Mouse (Mus musculus) lung, embryonic 16.5 days (tissue): ENCODE data around the gene Plxna1. TPM values are rescaled to one million over a fixed set of nuclear protein-coding genes. Genes with fewer than 3 reads are reported as not detected.

Source experiments
- ATAC-seq: fragments of 200-750 bp; cut with Nextera tagmentation; 2 replicates; pipeline ENCODE4 v1.8.0; 2017; ENCODE audit warnings: low read depth, mild to moderate bottlenecking, moderate library complexity
- H3K27ac ChIP-seq: fragments of 300-500 bp; sonication (generic); 2 replicates; pipeline ENCODE4 v1.5.1; 2014; ENCODE audit warnings: mild to moderate bottlenecking, control low read depth, low read length
- H3K27me3 ChIP-seq: fragments of 300-500 bp; sonication (generic); 2 replicates; pipeline ENCODE4 v1.6.1; 2014; ENCODE audit warnings: low read depth, low read length, mixed read lengths; ENCODE audit not compliant: control insufficient read depth, insufficient read depth
- H3K36me3 ChIP-seq: fragments of 300-500 bp; sonication (generic); 2 replicates; pipeline ENCODE4 v1.6.1; 2014; ENCODE audit warnings: low read length; ENCODE audit not compliant: control insufficient read depth, insufficient read depth
- H3K4me1 ChIP-seq: fragments of 300-500 bp; sonication (generic); replicated peaks from 2 replicates; pipeline ENCODE4 v1.6.1; 2014; ENCODE audit warnings: low read length, mixed read lengths; ENCODE audit not compliant: control insufficient read depth, insufficient read depth
- H3K4me2 ChIP-seq: fragments of 300-500 bp; sonication (generic); 2 replicates; pipeline ENCODE4 v1.6.1; 2014; ENCODE audit warnings: low read depth, low read length, control low read depth
- H3K4me3 ChIP-seq: fragments of 300-500 bp; sonication (generic); 2 replicates; pipeline ENCODE4 v1.5.1; 2014; ENCODE audit warnings: mild to moderate bottlenecking, low read length, control low read depth
- H3K9ac ChIP-seq: fragments of 300-500 bp; sonication (generic); 2 replicates; pipeline ENCODE4 v1.6.1; 2014; ENCODE audit warnings: low read length, control low read depth
- H3K9me3 ChIP-seq: fragments of 300-500 bp; sonication (generic); 2 replicates; pipeline ENCODE4 v1.6.1; 2016; ENCODE audit warnings: low read length; ENCODE audit not compliant: control insufficient read depth
- WGBS: fragments of 180-500 bp; shearing (Covaris S2); extraction: QIAGEN DNeasy Blood & Tissue Kit; methylation state at CpG from one replicate; pipeline ENCODE4 v1.1.7; 2014; 5-methylcytosine and 5-hydroxymethylcytosine counted together
- polyA plus RNA-seq: library from polyadenylated mRNA; unstranded; fragments of >200 nt; fragmentation: Nextera tagmentation; extraction: Ambion mirVana; gene quantifications from 2 replicates; pipeline ENCODE4 v1.2.1, GENCODE M21; 2015

The Plxna1 gene
- polyA plus RNA-seq, 1 experiment from 2014 or later: 10.4 TPM

- peaks cover 41% of the 10 kb centered on the region for H3K36me3 ChIP-seq
Measured at GRCm38 (mm10) chr6:89344613-89345485, 17.6 kb downstream of the Plxna1 start.

GRCm38 (mm10) chr6:89341981-89342380 is 20.4 kb downstream of the Plxna1 start:
- no peak for ATAC-seq
- no peak overlapping the region for H3K4me2 ChIP-seq
- peaks cover 26% of the 10 kb centered on the region for H3K4me1 ChIP-seq
- peaks cover 42% of the 10 kb centered on the region for H3K36me3 ChIP-seq
- no peaks in the 10 kb centered on the region for H3K9me3 ChIP-seq
- H3K9ac ChIP-seq: no peak overlapping the region
- H3K4me3 ChIP-seq: no peak overlapping the region
- no peak overlapping the region for H3K27ac ChIP-seq
- H3K27me3 ChIP-seq: no peaks in the 10 kb centered on the region
- whole genome bisulfite sequencing: 73% methylated on average over 4 of the region's 4 CpGs

More at GRCm38 (mm10) chr6:89344613-89345485, 17.6 kb downstream of the Plxna1 start:
- Histone ChIP-seq H3K27ac (peak overlapping the region; percentile 96), H3K27me3 (no peaks in the 10 kb centered on the region), H3K9me3 (no peaks in the 10 kb centered on the region), H3K4me1 (peaks cover 26% of the 10 kb centered on the region), H3K4me2 (peak overlapping the region; percentile 36), H3K4me3 (peak overlapping the region; percentile 0; the same call in 1 of the 2 replicates), H3K9ac (peak overlapping the region; percentile 54)
- WGBS: 25% methylated on average over 10 of the region's 10 CpGs
- ATAC-seq: peak; percentile 97

DNA sequence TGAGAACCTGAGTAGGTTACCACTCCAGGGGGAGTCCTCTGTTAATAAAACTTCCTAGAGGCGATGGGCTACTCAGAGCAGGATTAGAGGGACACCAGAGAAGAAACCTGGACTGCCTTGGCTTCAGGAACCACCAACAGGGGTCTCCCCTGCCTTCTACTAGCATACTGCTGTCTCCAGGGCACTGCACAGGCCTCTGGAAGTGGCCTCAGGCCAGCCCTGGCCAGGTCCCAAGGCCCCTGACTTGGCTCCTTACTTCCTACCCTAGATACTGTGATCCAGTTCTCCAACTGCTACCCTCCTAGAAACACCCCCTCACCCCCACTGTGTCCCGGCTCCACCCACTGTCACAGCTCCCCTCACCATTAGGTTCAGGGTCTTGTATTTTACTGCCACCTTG is 23.0 kb downstream of the Plxna1 start:
- WGBS: 73% methylated on average over 2 of the region's 2 CpGs
- Histone ChIP-seq H3K9ac (no peak overlapping the region), H3K36me3 (peaks cover 55% of the 10 kb centered on the region), H3K4me1 (peaks cover 10% of the 10 kb centered on the region), H3K27me3 (no peaks in the 10 kb centered on the region), H3K4me3 (no peak overlapping the region), H3K27ac (no peak overlapping the region), H3K4me2 (no peak overlapping the region), H3K9me3 (no peaks in the 10 kb centered on the region)
- ATAC-seq: peak; percentile 72

- Histone ChIP-seq H3K4me1 (peaks cover 5% of the 10 kb centered on the region; the same call in 1 of the 2 replicates), H3K4me3 (no peak overlapping the region), H3K27ac (no peak overlapping the region), H3K9me3 (no peaks in the 10 kb centered on the region), H3K36me3 (peaks cover 59% of the 10 kb centered on the region), H3K9ac (no peak overlapping the region), H3K27me3 (no peaks in the 10 kb centered on the region), H3K4me2 (no peak overlapping the region)
- ATAC-seq: no peak
- 94% methylated on average over 8 of the region's 8 CpGs for WGBS
Measured at GRCm38 (mm10) chr6:89338733-89339132, 23.7 kb downstream of the Plxna1 start.

DNA sequence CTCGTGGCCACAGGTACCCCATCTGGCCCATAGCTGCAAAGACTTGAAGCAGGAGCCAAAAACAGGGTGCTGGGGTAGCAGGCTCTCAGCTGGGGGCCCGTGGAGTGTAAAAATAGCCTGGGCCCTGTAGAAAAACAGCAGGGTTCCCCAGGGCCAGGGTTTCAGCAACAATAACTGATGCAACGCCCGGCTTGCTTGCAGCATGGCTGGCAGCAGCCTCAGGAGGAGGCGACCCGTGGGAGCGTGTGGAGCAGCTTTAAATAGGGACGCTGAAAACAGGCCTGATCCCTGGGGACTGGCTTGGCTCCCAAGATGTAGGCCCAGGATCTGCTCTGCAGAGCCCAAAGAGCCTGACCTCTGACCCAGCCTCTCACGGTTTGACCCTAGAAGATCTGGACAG is 24.8 kb downstream of the Plxna1 start:
- 88% methylated on average over 9 of the region's 9 CpGs for WGBS
- Histone ChIP-seq H3K4me1 (peaks cover 5% of the 10 kb centered on the region; the same call in 1 of the 2 replicates), H3K4me2 (no peak overlapping the region), H3K27me3 (no peaks in the 10 kb centered on the region), H3K9ac (no peak overlapping the region), H3K27ac (no peak overlapping the region), H3K36me3 (peaks cover 64% of the 10 kb centered on the region), H3K4me3 (no peak overlapping the region), H3K9me3 (no peaks in the 10 kb centered on the region)
- ATAC-seq: no peak

DNA sequence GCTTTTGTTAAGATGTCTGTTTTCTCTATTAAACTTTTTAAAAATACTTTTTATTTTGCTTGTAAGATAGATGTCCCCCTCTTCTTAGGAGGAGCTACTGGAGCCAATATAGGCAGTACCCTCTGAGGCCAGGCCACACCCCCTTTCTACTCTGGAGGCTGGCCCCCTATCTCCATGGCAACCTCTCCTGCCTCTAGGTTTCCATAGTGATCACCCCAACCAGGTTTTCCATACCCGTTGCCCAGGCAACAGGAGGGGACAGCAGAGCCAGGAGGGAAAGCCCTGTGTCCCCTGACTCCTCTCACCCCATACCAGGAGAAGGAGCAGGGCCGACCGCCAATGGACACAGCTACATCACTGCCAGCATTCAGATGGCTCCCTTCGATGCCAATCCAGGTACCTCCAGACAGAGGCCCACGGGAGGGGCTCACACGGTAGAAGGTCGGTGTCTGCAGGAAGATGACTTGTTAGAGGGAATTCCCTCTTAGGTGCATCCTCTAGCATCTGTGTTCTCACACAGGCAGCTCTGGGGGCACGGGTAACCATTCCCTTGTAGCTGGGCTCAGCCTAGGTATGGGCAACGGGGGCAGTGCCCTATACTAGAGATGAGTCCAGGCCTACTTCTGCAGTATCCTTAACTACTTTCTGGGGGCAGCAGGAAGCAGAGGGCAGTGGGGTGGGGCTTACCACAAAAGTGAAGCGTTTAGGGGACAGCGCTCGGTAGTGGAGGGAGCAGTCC is 28.3 kb downstream of the Plxna1 start:
- Histone ChIP-seq H3K27me3 (no peaks in the 10 kb centered on the region), H3K36me3 (peaks cover 73% of the 10 kb centered on the region), H3K9me3 (no peaks in the 10 kb centered on the region), H3K4me3 (no peak overlapping the region), H3K4me1 (no peaks in the 10 kb centered on the region), H3K27ac (no peak overlapping the region), H3K9ac (no peak overlapping the region), H3K4me2 (no peak overlapping the region)
- 78% methylated on average over 12 of the region's 12 CpGs for WGBS
- no peak for ATAC-seq

DNA sequence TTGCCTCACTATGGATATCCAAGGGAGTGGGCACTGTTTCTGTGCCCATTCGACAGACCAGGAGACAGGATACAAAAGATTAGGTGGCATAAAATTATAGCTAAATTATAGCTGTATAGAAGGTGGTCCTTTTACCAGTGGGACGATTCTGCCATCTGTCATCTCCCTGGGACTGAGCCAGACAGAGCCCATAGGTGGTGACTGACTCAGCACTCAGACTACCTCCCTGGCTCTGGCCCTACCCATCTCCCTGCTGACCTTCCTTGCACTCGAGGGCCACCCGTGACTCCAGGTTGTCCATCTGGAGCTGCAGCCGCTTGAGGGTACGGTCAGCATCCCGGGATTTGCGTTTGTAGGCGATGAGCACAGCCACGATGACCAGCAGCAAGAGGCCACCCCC is 31.5 kb downstream of the Plxna1 start:
- no peaks in the 10 kb centered on the region for H3K9me3 ChIP-seq
- no peak for ATAC-seq
- no peak overlapping the region for H3K27ac ChIP-seq
- no peak overlapping the region for H3K4me3 ChIP-seq
- no peaks in the 10 kb centered on the region for H3K4me1 ChIP-seq
- no peak overlapping the region for H3K4me2 ChIP-seq
- H3K27me3 ChIP-seq: no peaks in the 10 kb centered on the region
- 94% methylated on average over 10 of the region's 10 CpGs for WGBS
- no peak overlapping the region for H3K9ac ChIP-seq
- peaks cover 60% of the 10 kb centered on the region for H3K36me3 ChIP-seq

GRCm38 (mm10) chr6:89328634-89329033 is 33.8 kb downstream of the Plxna1 start:
- ATAC-seq: no peak
- H3K27ac ChIP-seq: no peak overlapping the region
- H3K9ac ChIP-seq: no peak overlapping the region
- H3K27me3 ChIP-seq: no peaks in the 10 kb centered on the region
- 87% methylated on average over 4 of the region's 4 CpGs for WGBS
- peaks cover 47% of the 10 kb centered on the region for H3K36me3 ChIP-seq
- H3K4me1 ChIP-seq: no peaks in the 10 kb centered on the region
- no peak overlapping the region for H3K4me3 ChIP-seq
- no peaks in the 10 kb centered on the region for H3K9me3 ChIP-seq
- H3K4me2 ChIP-seq: no peak overlapping the region

GRCm38 (mm10) chr6:89327746-89328491 is 34.5 kb downstream of the Plxna1 start:
- Histone ChIP-seq H3K4me3 (no peak overlapping the region), H3K4me1 (no peaks in the 10 kb centered on the region), H3K36me3 (peaks cover 49% of the 10 kb centered on the region), H3K9me3 (no peaks in the 10 kb centered on the region), H3K27me3 (no peaks in the 10 kb centered on the region), H3K4me2 (no peak overlapping the region), H3K9ac (no peak overlapping the region), H3K27ac (no peak overlapping the region)
- no peak for ATAC-seq
- WGBS: 56% methylated on average over 15 of the region's 15 CpGs
